Comparison of ENCODE assay signal across 19 mouse cellular contexts in genomic region chr16:24175235-24175760, GRCm38 (mm10).
"Had no signal": no experiment of that assay in that cellular context is flagged by ENCODE, and none has a peak within 500 bp of the region (broad histone marks: within the 10 kb centered on the region; RNA-seq: fewer than 3 reads in every experiment).

No protein-coding gene starts in this region.

- H3K36me3 ChIP-seq: limb, embryonic 10.5 days; limb, embryonic 13.5 days; liver, embryonic 12.5 days; liver, embryonic 15.5 days; lung, embryonic 15.5 days; neural tube, embryonic 12.5 days; neural tube, embryonic 15.5 days; stomach, embryonic 15.5 days had no signal

- H3K27me3 ChIP-seq: limb, embryonic 13.5 days; liver, embryonic 12.5 days; liver, embryonic 15.5 days; lung, embryonic 15.5 days; neural tube, embryonic 12.5 days; neural tube, embryonic 15.5 days; stomach, embryonic 15.5 days had no signal

- H3K4me2 ChIP-seq: limb, embryonic 13.5 days; liver, embryonic 12.5 days; liver, embryonic 15.5 days; lung, embryonic 15.5 days; midbrain, embryonic 11.5 days; neural tube, embryonic 12.5 days; neural tube, embryonic 15.5 days; stomach, embryonic 15.5 days had no signal

- H3K4me3 ChIP-seq: limb, embryonic 10.5 days; limb, embryonic 13.5 days; liver, embryonic 12.5 days; liver, embryonic 15.5 days; lung, embryonic 15.5 days; neural tube, embryonic 12.5 days; neural tube, embryonic 15.5 days; stomach, embryonic 15.5 days had no signal

- H3K27ac ChIP-seq: kidney, postnatal 0 days; limb, embryonic 10.5 days; limb, embryonic 13.5 days; liver, embryonic 12.5 days; liver, embryonic 15.5 days; lung, embryonic 15.5 days; neural tube, embryonic 12.5 days; neural tube, embryonic 15.5 days; stomach, embryonic 15.5 days had no signal

- DNase-seq: kidney, adult 2 months; kidney, postnatal 25 days; liver; lung, adult 18-20 months; lung, postnatal 10 days; lung, postnatal 36 days; right cerebral cortex, postnatal 4 days; thymus, adult 18-20 months; thymus, postnatal 4 days had no signal
